Mouse (Mus musculus): ENCODE data around the gene Olfr516. TPM values are rescaled to one million over a fixed set of nuclear protein-coding genes. Genes with fewer than 3 reads are reported as not detected.
"Not testable (repeated sequence)": the region's sequence is repeated elsewhere in the genome, so short reads cannot be mapped to it uniquely, and the experiment has no call there.

Olfr516 gene
- polyA plus RNA-seq (2016; fragmentation: Nextera tagmentation; extraction: Ambion mirVana) = not detected in 2 replicates

DNA sequence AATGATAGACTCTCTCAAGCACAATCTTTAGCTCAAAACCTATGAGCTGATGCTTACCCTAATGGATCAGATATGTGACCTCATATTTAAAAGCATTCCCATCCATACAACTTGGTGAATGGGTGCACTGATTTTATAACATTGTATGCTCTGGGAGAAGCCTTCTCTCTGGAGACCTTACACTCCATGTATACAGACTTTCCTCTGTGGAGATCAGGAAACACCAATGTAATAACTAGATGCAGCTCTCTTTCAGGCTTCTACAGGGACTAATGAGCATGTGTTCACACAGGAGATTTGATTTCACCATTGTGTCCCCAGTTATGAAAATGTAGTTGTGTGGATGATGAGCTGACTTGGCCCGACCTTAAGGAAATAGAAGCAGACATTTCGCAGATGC lies at the start of gene Olfr516:
Olfr516 (minus strand) TSS at position 101 of the 400 bp plus-strand sequence.
- no peak within 1 kb of the TSS for H3K4me3 ChIP-seq
- 77% methylated on average over 2 of the region's 2 CpGs for WGBS (ENCODE audit: insufficient replicate concordance)
- H3K27ac ChIP-seq = no peak within 1 kb of the TSS
- ATAC-seq = no peak
- no peaks in the 10 kb centered on the region for H3K4me1 ChIP-seq
- H3K4me2 ChIP-seq = no peak within 1 kb of the TSS
- H3K36me3 ChIP-seq = no peaks in the 10 kb centered on the region
- H3K9me3 ChIP-seq (replicated peaks) = no peaks in the 10 kb centered on the region
- H3K27me3 ChIP-seq (replicated peaks) = no peaks in the 10 kb centered on the region
- no peak within 1 kb of the TSS for H3K9ac ChIP-seq

DNA sequence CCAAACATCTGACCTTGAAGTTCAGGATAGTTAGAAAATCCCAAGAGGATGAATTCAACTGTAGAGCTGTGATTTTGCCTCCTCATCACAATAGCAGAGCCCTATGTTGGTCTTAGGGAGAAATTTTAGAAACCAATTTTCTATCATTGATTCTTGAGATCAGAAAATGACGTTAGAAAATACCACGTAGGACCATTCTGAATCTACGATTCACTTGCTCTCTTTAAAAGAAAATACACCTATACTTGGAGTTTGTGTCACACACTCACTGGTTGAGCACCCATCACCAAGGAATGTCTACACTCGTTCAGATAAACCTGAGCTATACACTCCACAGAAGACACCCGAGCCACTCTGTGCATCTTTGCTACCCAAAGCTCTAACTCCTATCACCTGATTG lies 44.0 kb upstream of the Olfr516 start, which contains the start of gene Olfr519:
Olfr519 (minus strand) TSS at position 101 of the 400 bp plus-strand sequence.
- no peak within 1 kb of the TSS for H3K4me2 ChIP-seq
- no peak within 1 kb of the TSS for H3K27ac ChIP-seq
- WGBS (ENCODE audit: insufficient replicate concordance) = 65% methylated on average over 5 of the region's 5 CpGs
- H3K4me3 ChIP-seq = no peak within 1 kb of the TSS
- H3K9me3 ChIP-seq (replicated peaks) = no peaks in the 10 kb centered on the region
- no peak for ATAC-seq
- no peaks in the 10 kb centered on the region for H3K36me3 ChIP-seq
- H3K27me3 ChIP-seq (replicated peaks) = no peaks in the 10 kb centered on the region
- no peak within 1 kb of the TSS for H3K9ac ChIP-seq
- H3K4me1 ChIP-seq = no peaks in the 10 kb centered on the region

GRCm38 (mm10) chr7:108884906-108885305 lies 34.6 kb upstream of the Olfr516 start, which contains the start of gene Olfr518:
TSS of gene Olfr518 (minus strand) at chr7:108885006.
- no peaks in the 10 kb centered on the region for H3K9me3 ChIP-seq (replicated peaks)
- no peak within 1 kb of the TSS for H3K27ac ChIP-seq
- H3K27me3 ChIP-seq (replicated peaks) = no peaks in the 10 kb centered on the region
- no peak for ATAC-seq
- WGBS (ENCODE audit: insufficient replicate concordance) = 65% methylated on average over 4 of the region's 4 CpGs
- H3K4me1 ChIP-seq = no peaks in the 10 kb centered on the region
- no peak within 1 kb of the TSS for H3K4me2 ChIP-seq
- no peak within 1 kb of the TSS for H3K9ac ChIP-seq
- H3K4me3 ChIP-seq = no peak within 1 kb of the TSS
- no peaks in the 10 kb centered on the region for H3K36me3 ChIP-seq

GRCm38 (mm10) chr7:108872279-108872678 lies 21.9 kb upstream of the Olfr516 start, which contains the start of gene Olfr517:
TSS of gene Olfr517 (minus strand) at chr7:108872379.
- no peaks in the 10 kb centered on the region for H3K36me3 ChIP-seq
- no peaks in the 10 kb centered on the region for H3K27me3 ChIP-seq (replicated peaks)
- no peak within 1 kb of the TSS for H3K9ac ChIP-seq
- WGBS (ENCODE audit: insufficient replicate concordance) = 35% methylated on average over 2 of the region's 2 CpGs
- H3K4me1 ChIP-seq = no peaks in the 10 kb centered on the region
- H3K4me3 ChIP-seq = no peak within 1 kb of the TSS
- no peak within 1 kb of the TSS for H3K27ac ChIP-seq
- H3K4me2 ChIP-seq = no peak within 1 kb of the TSS
- ATAC-seq = no peak
- no peaks in the 10 kb centered on the region for H3K9me3 ChIP-seq (replicated peaks)

GRCm38 (mm10) chr7:108825897-108826296 lies 24.4 kb downstream of the Olfr516 start, which contains the start of gene Olfr514:
TSS of gene Olfr514 (minus strand) at chr7:108825997.
- H3K36me3 ChIP-seq = no peaks in the 10 kb centered on the region
- peaks cover 4% of the 10 kb centered on the region; the same call in 1 of the 2 replicates for H3K9me3 ChIP-seq (replicated peaks)
- H3K27ac ChIP-seq = no peak within 1 kb of the TSS
- no peak within 1 kb of the TSS for H3K9ac ChIP-seq
- no peak within 1 kb of the TSS for H3K4me3 ChIP-seq
- no peak within 1 kb of the TSS for H3K4me2 ChIP-seq
- no peaks in the 10 kb centered on the region for H3K4me1 ChIP-seq
- ATAC-seq = no peak
- no peaks in the 10 kb centered on the region for H3K27me3 ChIP-seq (replicated peaks)

GRCm38 (mm10) chr7:108814593-108815215 lies 35.6 kb downstream of the Olfr516 start:
- H3K9ac ChIP-seq; H3K27me3 ChIP-seq (replicated peaks); H3K4me2 ChIP-seq; ATAC-seq; H3K4me3 ChIP-seq; H3K9me3 ChIP-seq (replicated peaks); H3K27ac ChIP-seq; H3K4me1 ChIP-seq; H3K36me3 ChIP-seq: not testable (repeated sequence)
- WGBS (ENCODE audit: insufficient replicate concordance) = 41% methylated on average over 5 of the region's 5 CpGs

DNA sequence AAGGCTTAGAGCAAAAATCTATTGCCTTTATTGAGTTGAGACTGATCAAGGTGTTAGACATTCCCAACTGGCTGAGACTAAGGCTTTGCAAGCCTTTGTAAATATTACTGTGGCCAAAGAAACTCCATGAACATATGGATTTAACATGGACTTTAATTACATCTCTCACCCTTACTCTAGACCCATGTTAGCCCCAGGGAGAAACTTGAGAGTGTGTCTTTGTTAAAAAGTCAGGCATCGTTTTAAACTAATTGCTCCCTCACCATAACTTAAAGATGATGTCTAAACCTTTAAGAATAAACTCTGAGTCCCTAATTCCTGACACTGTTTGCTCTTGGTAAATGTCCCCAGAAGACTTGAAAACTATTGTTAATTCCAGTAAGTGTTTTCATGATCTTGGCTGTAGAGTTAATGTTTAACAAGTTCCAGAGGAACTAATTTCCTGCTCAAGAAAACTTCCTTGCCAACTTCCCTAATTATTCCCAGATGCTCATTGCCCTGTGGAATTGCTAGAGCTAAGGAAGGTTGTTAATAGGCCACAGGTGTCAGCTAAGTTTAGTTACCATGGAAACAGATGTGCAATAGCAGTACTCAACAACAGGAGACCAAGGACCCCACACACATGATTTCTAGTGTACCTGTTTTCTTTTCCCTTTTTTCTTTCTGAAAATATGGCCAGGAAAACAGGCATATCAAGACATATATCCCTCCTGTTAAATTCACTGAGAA lies 53.0 kb downstream of the Olfr516 start:
- Histone ChIP-seq H3K4me2 (no peak overlapping the region), H3K27me3 (replicated peaks) (no peaks in the 10 kb centered on the region), H3K4me1 (no peaks in the 10 kb centered on the region), H3K36me3 (no peaks in the 10 kb centered on the region), H3K9ac (no peak overlapping the region), H3K27ac (no peak overlapping the region), H3K9me3 (replicated peaks) (no peaks in the 10 kb centered on the region), H3K4me3 (no peak overlapping the region)
- 36% methylated on average over 1 of the region's 1 CpGs for WGBS (ENCODE audit: insufficient replicate concordance)
- ATAC-seq = no peak

Other genes starting within 250 kb of the Olfr516 start
- gene Olfr506, start 239.7 kb downstream of the Olfr516 start, polyA plus RNA-seq (2016; fragmentation: Nextera tagmentation; extraction: Ambion mirVana) = not detected in 2 replicates
- gene Olfr507, start 228.7 kb downstream of the Olfr516 start, polyA plus RNA-seq (2016; fragmentation: Nextera tagmentation; extraction: Ambion mirVana) = not detected in 2 replicates
- gene Olfr508, start 220.5 kb downstream of the Olfr516 start, polyA plus RNA-seq (2016; fragmentation: Nextera tagmentation; extraction: Ambion mirVana) = not detected in 2 replicates
- gene Olfr509, start 198.6 kb downstream of the Olfr516 start, polyA plus RNA-seq (2016; fragmentation: Nextera tagmentation; extraction: Ambion mirVana) = not detected in 2 replicates
- gene Olfr510, start 184.1 kb downstream of the Olfr516 start, polyA plus RNA-seq (2016; fragmentation: Nextera tagmentation; extraction: Ambion mirVana) = not detected in 2 replicates
- not detected in 2 replicates for gene Olfr512, start 137.2 kb downstream of the Olfr516 start, polyA plus RNA-seq (2016; fragmentation: Nextera tagmentation; extraction: Ambion mirVana)
- gene Olfr513, start 99.6 kb downstream of the Olfr516 start, polyA plus RNA-seq (2016; fragmentation: Nextera tagmentation; extraction: Ambion mirVana) = not detected in 2 replicates
- not detected in 2 replicates for gene Olfr514, start 24.5 kb downstream of the Olfr516 start, polyA plus RNA-seq (2016; fragmentation: Nextera tagmentation; extraction: Ambion mirVana)
- not detected in 2 replicates for gene Olfr517, start 21.9 kb upstream of the Olfr516 start, polyA plus RNA-seq (2016; fragmentation: Nextera tagmentation; extraction: Ambion mirVana)
- gene Olfr518, start 34.5 kb upstream of the Olfr516 start, polyA plus RNA-seq (2016; fragmentation: Nextera tagmentation; extraction: Ambion mirVana) = not detected in 2 replicates
- gene Olfr519, start 43.9 kb upstream of the Olfr516 start, polyA plus RNA-seq (2016; fragmentation: Nextera tagmentation; extraction: Ambion mirVana) = not detected in 2 replicates
- 0.08 and 0.10 TPM in 2 replicates for gene Nlrp10, start 79.6 kb upstream of the Olfr516 start, polyA plus RNA-seq (2016; fragmentation: Nextera tagmentation; extraction: Ambion mirVana)
- 60.3 and 61.3 TPM in 2 replicates for gene Eif3f, start 83.9 kb upstream of the Olfr516 start, polyA plus RNA-seq (2016; fragmentation: Nextera tagmentation; extraction: Ambion mirVana)
- 0.04 and 0.19 TPM in 2 replicates for gene Tub, start 99.8 kb upstream of the Olfr516 start, polyA plus RNA-seq (2016; fragmentation: Nextera tagmentation; extraction: Ambion mirVana)
- 0.93 and 1.1 TPM in 2 replicates for gene Ric3, start 232.8 kb upstream of the Olfr516 start, polyA plus RNA-seq (2016; fragmentation: Nextera tagmentation; extraction: Ambion mirVana)